Comparison of ENCODE assay signal across 5 mouse cellular contexts in genomic region chr5:109980743-109981142, GRCm38 (mm10). TPM values are rescaled to one million over a fixed set of nuclear protein-coding genes. Genes with fewer than 3 reads are reported as not detected.
A peak's percentile ranks its signal among the peaks of the same experiment; 100 is the strongest.
DNase-seq lines count a peak whose midpoint lies in the region; TF ChIP-seq lines count a peak whose summit lies in the region.
"Not testable (repeated sequence)": the region's sequence is repeated elsewhere in the genome, so short reads cannot be mapped to it uniquely, and the experiment has no call there.

No protein-coding gene starts in this region.

- not testable (repeated sequence) for TF ChIP-seq POLR2A in ES-Bruce4 (IDR thresholded peaks at IDR 0.05; ENCODE audit: insufficient read depth, low read length)

- not testable (repeated sequence) for H3K9me3 ChIP-seq in ES-Bruce4 (replicated peaks; ENCODE audit: control insufficient read depth, insufficient read depth, low read length, poor library complexity, severe bottlenecking); ES-E14 (ENCODE audit: control insufficient read depth, insufficient read depth, low read depth, low read length)

- in situ Hi-C loops in ES-E14 (cut with MboI; ENCODE audit: low sequenced_read_pairs in 2 of 2, unreplicated experiment in 2 of 2), result loop anchor here in 1 of 2 experiments (10.0 kb wide), 1 partner anchor 66 kb away; no protein-coding TSS in a partner anchor

- TF ChIP-seq EP300 in ES-Bruce4 (IDR thresholded peaks at IDR 0.05; ENCODE audit: insufficient read depth, low read depth, low read length), result not testable (repeated sequence)

- not testable (repeated sequence) for H3K4me1 ChIP-seq in ES-Bruce4 (ENCODE audit: control insufficient read depth, insufficient read depth, low read length); ES-E14 (ENCODE audit: control insufficient read depth in 2 of 2, insufficient read depth in 2 of 2, low read length in 2 of 2, poor library complexity in 1 of 2)

- TF ChIP-seq CTCF in ES-Bruce4 (IDR thresholded peaks at IDR 0.05; ENCODE audit: low read depth, low read length), result not testable (repeated sequence)

- not testable (repeated sequence) for H3K36me3 ChIP-seq in ES-Bruce4 (ENCODE audit: control insufficient read depth, insufficient read depth, low read length, poor library complexity, severe bottlenecking); ES-E14 (ENCODE audit: control insufficient read depth, insufficient read depth, low read length, poor library complexity, severe bottlenecking)

- 0 out of 2 replicates have a peak overlapping the region, but pooled peaks have one; percentile 41 for H3K9ac ChIP-seq in ES-Bruce4 (ENCODE audit: low read depth, poor library complexity, severe bottlenecking)
- H3K9ac ChIP-seq in ES-E14 (ENCODE audit: insufficient read depth, low read depth, low read length, poor library complexity, severe bottlenecking), result not testable (repeated sequence)

- not testable (repeated sequence) for H3K27me3 ChIP-seq in ES-Bruce4 (ENCODE audit: control insufficient read depth, insufficient read depth, low read length, poor library complexity, severe bottlenecking)

- DNase-seq in ES-CJ7 (ENCODE audit: low read depth, low spot score), result peak; percentile 59
- DNase-seq in ES-E14 (ENCODE audit: low read depth, low spot score), result not testable (repeated sequence)
- peak; percentile 86 for DNase-seq in R1 (ENCODE audit: low read depth, low spot score)
- peak; percentile 61 for DNase-seq in ZHBTc4 (ENCODE audit: low read depth, low spot score)

- H3K27ac ChIP-seq in ES-Bruce4 (ENCODE audit: insufficient read depth, low read length) (peak overlapping the region; percentile 99), ES-E14 (ENCODE audit: insufficient read depth, low read depth, low read length, poor library complexity, severe bottlenecking) (peak overlapping the region; percentile 25; the same call in 1 of the 2 replicates)

- H3K4me3 ChIP-seq in ES-Bruce4 (ENCODE audit: low read depth, low read length); ES-E14 (ENCODE audit: insufficient read depth in 1 of 2, low read depth in 1 of 2, low read length in 2 of 2, poor library complexity in 1 of 2, severe bottlenecking in 1 of 2): not testable (repeated sequence)

RNA-seq across cellular contexts. Expression of gene Zfp932, which starts 15.6 kb away (rescaled TPM):
- polyA plus RNA-seq in ES-Bruce4 (2011; ENCODE audit: insufficient read depth, insufficient read length, low read depth, missing spikeins), result 40.2 and 54.1 TPM in 2 replicates
- 21.5 and 29.2 TPM in 2 replicates for total RNA-seq in ES-E14 (2012; rRNA removed)

RNA-seq across cellular contexts. Expression of gene Gm15446, which starts 57.5 kb away (rescaled TPM):
- polyA plus RNA-seq in ES-Bruce4 (2011; ENCODE audit: insufficient read depth, insufficient read length, low read depth, missing spikeins), result 35.0 and 53.8 TPM in 2 replicates
- 11.3 and 11.8 TPM in 2 replicates for total RNA-seq in ES-E14 (2012; rRNA removed)
